Mouse (Mus musculus): ENCODE data around the gene Kcnj12. TPM values are rescaled to one million over a fixed set of nuclear protein-coding genes. Genes with fewer than 3 reads are reported as not detected.

Gene Kcnj12
- polyA plus RNA-seq, 1 experiment from 2014 or later = 5.4 TPM

- Histone ChIP-seq H3K4me1 (ENCODE audit: control insufficient read depth in 2 of 2, insufficient read depth in 2 of 2, low read length in 2 of 2) (peaks cover 6 to 11% of the 10 kb centered on the region in 2 experiments; a peak in 3 of 4 replicates), H3K4me2 (ENCODE audit: low read length) (no peak overlapping the region), H3K9me3 (ENCODE audit: control insufficient read depth, low read length) (no peaks in the 10 kb centered on the region), H3K27ac (replicated peaks in 1 of 2; ENCODE audit: control insufficient read depth in 1 of 2, insufficient read depth in 1 of 2, low read depth in 2 of 2, low read length in 2 of 2) (no peak overlapping the region), H3K36me3 (ENCODE audit: control insufficient read depth, insufficient read depth, low read length) (no peaks in the 10 kb centered on the region), H3K9ac (ENCODE audit: low read length) (no peak overlapping the region), H3K4me3 (ENCODE audit: control insufficient read depth in 1 of 2, insufficient read depth in 1 of 2, low read depth in 1 of 2, low read length in 2 of 2) (no peak overlapping the region), H3K27me3 (ENCODE audit: control insufficient read depth, insufficient read depth, low read length) (0 out of 2 replicates have a peak, but pooled peaks cover 3% of the 10 kb centered on the region)
- no peak for ATAC-seq (ENCODE audit: insufficient number of reproducible peaks, insufficient read depth, low FRiP score, low read depth)
- WGBS = 75% methylated on average over 12 of the region's 12 CpGs
Measured at GRCm38 (mm10) chr11:61043055-61043992, 21.0 kb downstream of the Kcnj12 start.

- Histone ChIP-seq H3K27ac (replicated peaks in 1 of 2; ENCODE audit: control insufficient read depth in 1 of 2, insufficient read depth in 1 of 2, low read depth in 2 of 2, low read length in 2 of 2) (no peak overlapping the region), H3K9me3 (ENCODE audit: control insufficient read depth, low read length) (no peaks in the 10 kb centered on the region), H3K9ac (ENCODE audit: low read length) (no peak overlapping the region), H3K4me3 (ENCODE audit: control insufficient read depth in 1 of 2, insufficient read depth in 1 of 2, low read depth in 1 of 2, low read length in 2 of 2) (no peak overlapping the region), H3K4me1 (ENCODE audit: control insufficient read depth in 2 of 2, insufficient read depth in 2 of 2, low read length in 2 of 2) (peaks cover 6 to 11% of the 10 kb centered on the region in 2 experiments; a peak in 3 of 4 replicates), H3K36me3 (ENCODE audit: control insufficient read depth, insufficient read depth, low read length) (no peaks in the 10 kb centered on the region), H3K4me2 (ENCODE audit: low read length) (no peak overlapping the region), H3K27me3 (ENCODE audit: control insufficient read depth, insufficient read depth, low read length) (0 out of 2 replicates have a peak, but pooled peaks cover 3% of the 10 kb centered on the region)
- ATAC-seq (ENCODE audit: insufficient number of reproducible peaks, insufficient read depth, low FRiP score, low read depth) = no peak
- 81% methylated on average over 5 of the region's 5 CpGs for WGBS
Measured at GRCm38 (mm10) chr11:61044741-61045140, 22.4 kb downstream of the Kcnj12 start.

- Histone ChIP-seq H3K27ac (replicated peaks in 1 of 2; ENCODE audit: control insufficient read depth in 1 of 2, insufficient read depth in 1 of 2, low read depth in 2 of 2, low read length in 2 of 2) (no peak overlapping the region), H3K36me3 (ENCODE audit: control insufficient read depth, insufficient read depth, low read length) (no peaks in the 10 kb centered on the region), H3K27me3 (ENCODE audit: control insufficient read depth, insufficient read depth, low read length) (no peaks in the 10 kb centered on the region), H3K4me2 (ENCODE audit: low read length) (no peak overlapping the region), H3K9me3 (ENCODE audit: control insufficient read depth, low read length) (no peaks in the 10 kb centered on the region), H3K4me3 (ENCODE audit: control insufficient read depth in 1 of 2, insufficient read depth in 1 of 2, low read depth in 1 of 2, low read length in 2 of 2) (no peak overlapping the region), H3K9ac (ENCODE audit: low read length) (no peak overlapping the region), H3K4me1 (ENCODE audit: control insufficient read depth in 2 of 2, insufficient read depth in 2 of 2, low read length in 2 of 2) (peaks cover 13 to 23% of the 10 kb centered on the region in 2 experiments)
- 69% methylated on average over 5 of the region's 5 CpGs for WGBS
- ATAC-seq (ENCODE audit: insufficient number of reproducible peaks, insufficient read depth, low FRiP score, low read depth) = no peak
Measured at GRCm38 (mm10) chr11:61047441-61047840, 25.1 kb downstream of the Kcnj12 start.

- 0 out of 2 replicates have a peak overlapping the region, but pooled peaks have one; percentile 16 for H3K9ac ChIP-seq (ENCODE audit: low read length)
- no peak overlapping the region for H3K4me3 ChIP-seq (ENCODE audit: control insufficient read depth in 1 of 2, insufficient read depth in 1 of 2, low read depth in 1 of 2, low read length in 2 of 2)
- no peak; the same call in 1 of the 2 replicates for ATAC-seq (ENCODE audit: insufficient number of reproducible peaks, insufficient read depth, low FRiP score, low read depth)
- H3K36me3 ChIP-seq (ENCODE audit: control insufficient read depth, insufficient read depth, low read length) = no peaks in the 10 kb centered on the region
- no peaks in the 10 kb centered on the region for H3K27me3 ChIP-seq (ENCODE audit: control insufficient read depth, insufficient read depth, low read length)
- H3K27ac ChIP-seq (replicated peaks in 1 of 2; ENCODE audit: control insufficient read depth in 1 of 2, insufficient read depth in 1 of 2, low read depth in 2 of 2, low read length in 2 of 2) = peak overlapping the region; percentile 8 to 47; a peak in 2 of 4 replicates
- H3K9me3 ChIP-seq (ENCODE audit: control insufficient read depth, low read length) = no peaks in the 10 kb centered on the region
- 9% methylated on average over 8 of the region's 8 CpGs for WGBS
- peak overlapping the region; percentile 29 for H3K4me2 ChIP-seq (ENCODE audit: low read length)
- peaks cover 8 to 16% of the 10 kb centered on the region in 2 experiments for H3K4me1 ChIP-seq (ENCODE audit: control insufficient read depth in 2 of 2, insufficient read depth in 2 of 2, low read length in 2 of 2)
Measured at GRCm38 (mm10) chr11:61051151-61051550, 28.8 kb downstream of the Kcnj12 start.

GRCm38 (mm10) chr11:61056871-61057270 lies 34.5 kb downstream of the Kcnj12 start:
- H3K9me3 ChIP-seq (ENCODE audit: control insufficient read depth, low read length) = no peaks in the 10 kb centered on the region
- WGBS = 79% methylated on average over 5 of the region's 5 CpGs
- ATAC-seq (ENCODE audit: insufficient number of reproducible peaks, insufficient read depth, low FRiP score, low read depth) = no peak
- H3K36me3 ChIP-seq (ENCODE audit: control insufficient read depth, insufficient read depth, low read length) = no peaks in the 10 kb centered on the region
- H3K9ac ChIP-seq (ENCODE audit: low read length) = no peak overlapping the region
- no peak overlapping the region for H3K4me2 ChIP-seq (ENCODE audit: low read length)
- no peaks in the 10 kb centered on the region for H3K27me3 ChIP-seq (ENCODE audit: control insufficient read depth, insufficient read depth, low read length)
- no peak overlapping the region for H3K27ac ChIP-seq (replicated peaks in 1 of 2; ENCODE audit: control insufficient read depth in 1 of 2, insufficient read depth in 1 of 2, low read depth in 2 of 2, low read length in 2 of 2)
- H3K4me1 ChIP-seq (ENCODE audit: control insufficient read depth in 2 of 2, insufficient read depth in 2 of 2, low read length in 2 of 2) = peaks cover 18 to 28% of the 10 kb centered on the region in 2 experiments
- no peak overlapping the region for H3K4me3 ChIP-seq (ENCODE audit: control insufficient read depth in 1 of 2, insufficient read depth in 1 of 2, low read depth in 1 of 2, low read length in 2 of 2)

- ATAC-seq (ENCODE audit: insufficient number of reproducible peaks, insufficient read depth, low FRiP score, low read depth) = peak; percentile 72
- WGBS = 21% methylated on average over 10 of the region's 10 CpGs
- peak overlapping the region; percentile 8; the same call in 1 of the 2 replicates for H3K4me2 ChIP-seq (ENCODE audit: low read length)
Measured at GRCm38 (mm10) chr11:61059691-61060457, 37.5 kb downstream of the Kcnj12 start.

GRCm38 (mm10) chr11:61060634-61061033 lies 38.3 kb downstream of the Kcnj12 start:
- no peak overlapping the region for H3K9ac ChIP-seq (ENCODE audit: low read length)
- H3K27me3 ChIP-seq (ENCODE audit: control insufficient read depth, insufficient read depth, low read length) = no peaks in the 10 kb centered on the region
- H3K27ac ChIP-seq (replicated peaks in 1 of 2; ENCODE audit: control insufficient read depth in 1 of 2, insufficient read depth in 1 of 2, low read depth in 2 of 2, low read length in 2 of 2) = peak overlapping the region; percentile 27 to 48; a peak in 1 of 4 replicates
- H3K36me3 ChIP-seq (ENCODE audit: control insufficient read depth, insufficient read depth, low read length) = no peaks in the 10 kb centered on the region
- H3K4me3 ChIP-seq (ENCODE audit: control insufficient read depth in 1 of 2, insufficient read depth in 1 of 2, low read depth in 1 of 2, low read length in 2 of 2) = no peak overlapping the region
- H3K4me1 ChIP-seq (ENCODE audit: control insufficient read depth in 2 of 2, insufficient read depth in 2 of 2, low read length in 2 of 2) = peaks cover 18 to 28% of the 10 kb centered on the region in 2 experiments
- WGBS = 60% methylated on average over 4 of the region's 4 CpGs
- ATAC-seq (ENCODE audit: insufficient number of reproducible peaks, insufficient read depth, low FRiP score, low read depth) = no peak
- H3K4me2 ChIP-seq (ENCODE audit: low read length) = no peak overlapping the region
- no peaks in the 10 kb centered on the region for H3K9me3 ChIP-seq (ENCODE audit: control insufficient read depth, low read length)

More at GRCm38 (mm10) chr11:61059691-61060457, 37.5 kb downstream of the Kcnj12 start:
- Histone ChIP-seq H3K9me3 (ENCODE audit: control insufficient read depth, low read length) (no peaks in the 10 kb centered on the region), H3K27ac (replicated peaks in 1 of 2; ENCODE audit: control insufficient read depth in 1 of 2, insufficient read depth in 1 of 2, low read depth in 2 of 2, low read length in 2 of 2) (peak overlapping the region; percentile 48 to 52), H3K4me3 (ENCODE audit: control insufficient read depth in 1 of 2, insufficient read depth in 1 of 2, low read depth in 1 of 2, low read length in 2 of 2) (no peak overlapping the region), H3K9ac (ENCODE audit: low read length) (no peak overlapping the region), H3K36me3 (ENCODE audit: control insufficient read depth, insufficient read depth, low read length) (no peaks in the 10 kb centered on the region), H3K4me1 (ENCODE audit: control insufficient read depth in 2 of 2, insufficient read depth in 2 of 2, low read length in 2 of 2) (peaks cover 18 to 28% of the 10 kb centered on the region in 2 experiments), H3K27me3 (ENCODE audit: control insufficient read depth, insufficient read depth, low read length) (no peaks in the 10 kb centered on the region)
